Mouse (Mus musculus): ENCODE results near the gene Gm20388. TPM values are rescaled to one million over a fixed set of nuclear protein-coding genes. Genes with fewer than 3 reads are reported as not detected.
A peak's percentile ranks its signal among the peaks of the same experiment; 100 is the strongest.

Gene Gm20388
- polyA plus RNA-seq, 1 experiment = 28.1 TPM

DNA sequence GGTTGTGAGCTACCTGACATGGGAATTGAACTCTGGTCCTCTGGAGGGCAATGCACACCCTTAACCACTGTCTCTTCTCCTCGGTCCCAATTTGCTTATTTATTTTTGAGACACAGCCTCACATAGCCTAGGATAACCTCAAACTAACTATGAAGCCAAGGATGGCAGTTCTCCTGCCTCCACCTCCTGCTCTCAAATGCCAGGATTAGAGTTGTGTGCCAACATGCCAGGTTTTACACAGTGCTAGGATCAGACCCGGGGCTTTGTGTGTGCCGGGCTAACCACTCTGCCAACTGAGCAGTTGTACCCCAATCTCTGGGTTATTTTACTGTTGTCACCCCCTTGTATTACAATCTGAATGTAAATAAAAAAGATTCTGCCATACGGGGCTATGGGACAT is 4066.9 kb downstream of the Gm20388 start:
- Histone ChIP-seq H3K9me3 (replicated peaks; ENCODE audit: control insufficient read depth, insufficient read depth, low read length, poor library complexity, severe bottlenecking) (no peaks in the 10 kb centered on the region), H3K27ac (ENCODE audit: insufficient read depth, low read length) (no peak overlapping the region), H3K4me1 (ENCODE audit: control insufficient read depth, insufficient read depth, low read length) (no peaks in the 10 kb centered on the region), H3K36me3 (ENCODE audit: control insufficient read depth, insufficient read depth, low read length, poor library complexity, severe bottlenecking) (no peaks in the 10 kb centered on the region), H3K9ac (ENCODE audit: low read depth, poor library complexity, severe bottlenecking) (no peak overlapping the region), H3K27me3 (ENCODE audit: control insufficient read depth, insufficient read depth, low read length, poor library complexity, severe bottlenecking) (no peaks in the 10 kb centered on the region), H3K4me3 (ENCODE audit: low read depth, low read length) (no peak overlapping the region)
- TF ChIP-seq POLR2A (IDR thresholded peaks at IDR 0.05; ENCODE audit: insufficient read depth, low read length) (no peak), EP300 (IDR thresholded peaks at IDR 0.05; ENCODE audit: insufficient read depth, low read depth, low read length) (no peak), CTCF (IDR thresholded peaks at IDR 0.05; ENCODE audit: low read depth, low read length) (no peak)

DNA sequence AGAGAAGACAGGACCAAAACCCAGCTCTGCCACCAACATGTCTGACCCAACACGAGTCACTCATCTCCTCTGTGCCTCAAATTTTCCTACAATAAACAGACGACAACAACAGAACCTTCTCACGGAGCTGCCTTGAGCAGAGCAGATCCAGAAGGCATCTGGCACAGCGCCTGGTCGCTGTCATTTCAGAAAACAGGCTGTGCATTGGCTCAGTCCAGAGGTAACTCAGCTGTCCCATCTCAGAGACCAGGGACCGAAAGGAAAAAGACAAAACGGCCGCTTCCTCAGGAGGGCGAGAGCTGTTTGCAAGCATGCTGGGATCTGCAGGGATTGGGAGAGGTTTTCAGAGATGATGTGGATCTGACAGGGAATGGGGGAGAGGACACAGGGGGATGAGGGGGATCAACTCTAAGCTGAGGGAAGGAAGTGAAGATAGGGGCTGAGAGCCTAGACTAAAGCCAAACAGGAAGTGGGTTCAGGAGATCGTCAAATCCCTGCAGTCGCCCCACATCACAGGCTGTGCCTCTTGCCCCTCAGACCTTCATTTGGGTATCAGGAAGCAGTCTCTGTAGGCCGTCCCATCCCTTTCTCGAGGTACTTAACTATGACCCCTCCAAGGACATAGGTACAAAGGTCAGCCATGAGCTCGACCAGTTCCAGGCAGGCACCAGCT is 4067.7 kb downstream of the Gm20388 start:
- H3K4me3 ChIP-seq (ENCODE audit: low read depth, low read length) = no peak overlapping the region
- H3K27me3 ChIP-seq (ENCODE audit: control insufficient read depth, insufficient read depth, low read length, poor library complexity, severe bottlenecking) = no peaks in the 10 kb centered on the region
- TF ChIP-seq CTCF (IDR thresholded peaks at IDR 0.05; ENCODE audit: low read depth, low read length) (no peak), EP300 (IDR thresholded peaks at IDR 0.05; ENCODE audit: insufficient read depth, low read depth, low read length) (no peak), POLR2A (IDR thresholded peaks at IDR 0.05; ENCODE audit: insufficient read depth, low read length) (no peak)
- no peaks in the 10 kb centered on the region for H3K9me3 ChIP-seq (replicated peaks; ENCODE audit: control insufficient read depth, insufficient read depth, low read length, poor library complexity, severe bottlenecking)
- no peak overlapping the region for H3K27ac ChIP-seq (ENCODE audit: insufficient read depth, low read length)
- no peaks in the 10 kb centered on the region for H3K36me3 ChIP-seq (ENCODE audit: control insufficient read depth, insufficient read depth, low read length, poor library complexity, severe bottlenecking)
- no peaks in the 10 kb centered on the region for H3K4me1 ChIP-seq (ENCODE audit: control insufficient read depth, insufficient read depth, low read length)
- H3K9ac ChIP-seq (ENCODE audit: low read depth, poor library complexity, severe bottlenecking) = no peak overlapping the region

DNA sequence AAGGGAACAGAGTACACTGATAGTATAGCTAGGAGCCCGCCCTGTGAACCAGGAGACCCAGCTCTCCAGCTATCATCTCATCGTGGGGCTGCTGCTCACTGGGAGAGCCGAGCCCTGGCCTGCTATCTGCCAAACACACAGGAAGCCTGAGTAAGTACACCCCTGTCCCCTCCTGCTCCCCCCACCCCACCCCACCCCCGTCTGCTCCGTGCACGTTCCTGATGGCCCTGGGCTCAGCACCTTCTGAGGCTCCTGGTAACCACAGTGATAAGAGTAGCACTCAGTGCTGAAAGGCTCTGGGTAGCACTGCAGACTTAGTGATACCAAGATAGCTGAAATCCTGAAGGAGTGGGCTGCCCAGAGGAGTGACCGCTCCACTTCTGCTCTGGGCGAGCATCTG is 4068.3 kb downstream of the Gm20388 start:
- Histone ChIP-seq H3K9me3 (replicated peaks; ENCODE audit: control insufficient read depth, insufficient read depth, low read length, poor library complexity, severe bottlenecking) (no peaks in the 10 kb centered on the region), H3K4me1 (ENCODE audit: control insufficient read depth, insufficient read depth, low read length) (no peaks in the 10 kb centered on the region), H3K27me3 (ENCODE audit: control insufficient read depth, insufficient read depth, low read length, poor library complexity, severe bottlenecking) (no peaks in the 10 kb centered on the region), H3K36me3 (ENCODE audit: control insufficient read depth, insufficient read depth, low read length, poor library complexity, severe bottlenecking) (no peaks in the 10 kb centered on the region), H3K4me3 (ENCODE audit: low read depth, low read length) (no peak overlapping the region), H3K27ac (ENCODE audit: insufficient read depth, low read length) (no peak overlapping the region), H3K9ac (ENCODE audit: low read depth, poor library complexity, severe bottlenecking) (no peak overlapping the region)
- TF ChIP-seq CTCF (IDR thresholded peaks at IDR 0.05; ENCODE audit: low read depth, low read length) = no peak
- no peak for TF ChIP-seq EP300 (IDR thresholded peaks at IDR 0.05; ENCODE audit: insufficient read depth, low read depth, low read length)
- no peak for TF ChIP-seq POLR2A (IDR thresholded peaks at IDR 0.05; ENCODE audit: insufficient read depth, low read length)

DNA sequence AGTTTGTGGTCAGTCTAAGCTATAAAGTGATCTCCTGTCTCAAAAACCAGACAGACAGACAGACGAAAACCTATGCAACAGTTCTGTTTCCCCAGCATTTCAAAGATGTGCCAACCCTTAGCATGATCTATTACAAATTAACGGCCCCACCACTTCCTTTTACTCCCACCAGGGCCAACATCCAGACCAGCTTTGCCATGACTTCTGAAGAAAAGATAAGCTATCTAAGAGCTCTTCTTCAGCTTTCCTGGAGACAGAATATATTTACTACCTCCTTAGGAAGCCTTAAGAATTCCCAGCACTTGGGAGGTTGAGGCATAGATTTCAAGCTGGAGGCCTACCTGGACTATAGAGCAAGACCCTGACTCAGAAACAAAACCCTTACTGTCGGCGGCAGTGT is 4069.6 kb downstream of the Gm20388 start:
- Histone ChIP-seq H3K4me1 (ENCODE audit: control insufficient read depth, insufficient read depth, low read length) (no peaks in the 10 kb centered on the region), H3K36me3 (ENCODE audit: control insufficient read depth, insufficient read depth, low read length, poor library complexity, severe bottlenecking) (no peaks in the 10 kb centered on the region), H3K4me3 (ENCODE audit: low read depth, low read length) (no peak overlapping the region), H3K27me3 (ENCODE audit: control insufficient read depth, insufficient read depth, low read length, poor library complexity, severe bottlenecking) (no peaks in the 10 kb centered on the region), H3K27ac (ENCODE audit: insufficient read depth, low read length) (no peak overlapping the region), H3K9me3 (replicated peaks; ENCODE audit: control insufficient read depth, insufficient read depth, low read length, poor library complexity, severe bottlenecking) (no peaks in the 10 kb centered on the region), H3K9ac (ENCODE audit: low read depth, poor library complexity, severe bottlenecking) (no peak overlapping the region)
- TF ChIP-seq POLR2A (IDR thresholded peaks at IDR 0.05; ENCODE audit: insufficient read depth, low read length) = no peak
- no peak for TF ChIP-seq CTCF (IDR thresholded peaks at IDR 0.05; ENCODE audit: low read depth, low read length)
- TF ChIP-seq EP300 (IDR thresholded peaks at IDR 0.05; ENCODE audit: insufficient read depth, low read depth, low read length) = no peak

DNA sequence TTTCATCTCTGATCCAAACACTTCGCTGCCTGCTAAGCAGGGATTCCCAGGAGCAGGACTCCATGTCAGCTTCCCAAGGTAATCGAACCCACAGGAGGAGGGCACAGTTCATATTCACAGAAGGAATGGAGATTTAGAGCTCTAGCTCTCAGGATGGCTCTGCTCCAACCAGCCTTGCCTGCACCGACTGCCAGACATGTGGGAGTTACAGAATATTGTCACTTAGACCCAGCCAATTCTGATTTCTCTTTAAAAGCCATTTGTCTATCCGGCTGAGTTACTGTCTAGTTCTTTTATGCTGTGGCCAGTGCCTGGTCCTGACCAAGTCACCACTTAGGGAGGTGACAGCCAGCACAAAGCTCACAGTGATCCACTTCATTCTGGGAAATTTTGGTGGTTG is 4071.0 kb downstream of the Gm20388 start:
- Histone ChIP-seq H3K27me3 (ENCODE audit: control insufficient read depth, insufficient read depth, low read length, poor library complexity, severe bottlenecking) (no peaks in the 10 kb centered on the region), H3K4me1 (ENCODE audit: control insufficient read depth, insufficient read depth, low read length) (no peaks in the 10 kb centered on the region), H3K9me3 (replicated peaks; ENCODE audit: control insufficient read depth, insufficient read depth, low read length, poor library complexity, severe bottlenecking) (no peaks in the 10 kb centered on the region), H3K9ac (ENCODE audit: low read depth, poor library complexity, severe bottlenecking) (no peak overlapping the region), H3K36me3 (ENCODE audit: control insufficient read depth, insufficient read depth, low read length, poor library complexity, severe bottlenecking) (no peaks in the 10 kb centered on the region), H3K4me3 (ENCODE audit: low read depth, low read length) (no peak overlapping the region), H3K27ac (ENCODE audit: insufficient read depth, low read length) (no peak overlapping the region)
- TF ChIP-seq CTCF (IDR thresholded peaks at IDR 0.05; ENCODE audit: low read depth, low read length) = no peak
- TF ChIP-seq EP300 (IDR thresholded peaks at IDR 0.05; ENCODE audit: insufficient read depth, low read depth, low read length) = no peak
- no peak for TF ChIP-seq POLR2A (IDR thresholded peaks at IDR 0.05; ENCODE audit: insufficient read depth, low read length)

DNA sequence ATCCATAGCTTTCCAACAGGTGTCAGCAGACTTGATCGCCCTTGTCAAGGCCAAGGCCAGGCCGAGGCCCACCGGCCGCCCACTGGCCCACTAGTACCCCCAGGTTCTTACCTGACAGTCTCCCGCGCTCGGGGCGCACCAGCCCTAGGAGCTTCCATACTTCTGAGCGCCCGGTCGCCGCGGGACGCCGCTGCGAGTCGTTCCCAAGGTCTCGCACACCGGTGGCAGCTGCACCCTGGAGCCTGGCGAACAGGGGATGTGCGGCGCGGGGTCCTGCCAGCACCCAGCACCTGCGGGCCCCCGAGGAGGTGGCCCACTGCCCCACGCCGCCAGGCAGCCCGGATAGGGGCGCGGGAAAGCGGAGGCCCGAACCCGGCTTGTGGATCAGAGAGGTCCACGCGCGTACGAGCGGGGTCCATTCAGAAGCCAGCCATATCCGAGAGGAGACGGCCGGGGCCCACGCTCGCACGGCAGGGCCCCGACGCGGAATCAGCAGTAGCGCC is 4071.7 kb downstream of the Gm20388 start:
- TF ChIP-seq EP300 (IDR thresholded peaks at IDR 0.05; ENCODE audit: insufficient read depth, low read depth, low read length) = no peak
- no peak for TF ChIP-seq POLR2A (IDR thresholded peaks at IDR 0.05; ENCODE audit: insufficient read depth, low read length)
- no peak for TF ChIP-seq CTCF (IDR thresholded peaks at IDR 0.05; ENCODE audit: low read depth, low read length)
- Histone ChIP-seq H3K27me3 (ENCODE audit: control insufficient read depth, insufficient read depth, low read length, poor library complexity, severe bottlenecking) (no peaks in the 10 kb centered on the region), H3K9ac (ENCODE audit: low read depth, poor library complexity, severe bottlenecking) (peak overlapping the region; percentile 82), H3K4me3 (ENCODE audit: low read depth, low read length) (peak overlapping the region; percentile 63), H3K36me3 (ENCODE audit: control insufficient read depth, insufficient read depth, low read length, poor library complexity, severe bottlenecking) (no peaks in the 10 kb centered on the region), H3K4me1 (ENCODE audit: control insufficient read depth, insufficient read depth, low read length) (no peaks in the 10 kb centered on the region), H3K9me3 (replicated peaks; ENCODE audit: control insufficient read depth, insufficient read depth, low read length, poor library complexity, severe bottlenecking) (no peaks in the 10 kb centered on the region), H3K27ac (ENCODE audit: insufficient read depth, low read length) (no peak overlapping the region)

Data from ES-Bruce4 (cell line).